Mouse (Mus musculus) heart, postnatal 36 days (tissue): Measurements from ENCODE around the gene Rpl36a-ps1. TPM values are rescaled to one million over a fixed set of nuclear protein-coding genes. Genes with fewer than 3 reads are reported as not detected.
A peak's percentile ranks its signal among the peaks of the same experiment; 100 is the strongest.
"Not testable (repeated sequence)": the region's sequence is repeated elsewhere in the genome, so short reads cannot be mapped to it uniquely, and the experiment has no call there.

Source experiments
- DNase-seq, 2 experiments: peaks; one replicate each; pipeline ENCODE4 v3.0.0; 2021 to 2022
- intact Hi-C: fragments of 180-260 bp; cut with DNase I; formaldehyde crosslinking; loops from one replicate; pipeline ENCODE4 v1.15.1; 2025
- total RNA-seq, 2 experiments: library from RNA; stranded (reverse); gene quantifications; 2 replicates each; pipeline ENCODE4 v1.2.3; 2021

Gene Rpl36a-ps1
- 1 to 10 TPM; 3.3 to 5.6 TPM for total RNA-seq

DNA sequence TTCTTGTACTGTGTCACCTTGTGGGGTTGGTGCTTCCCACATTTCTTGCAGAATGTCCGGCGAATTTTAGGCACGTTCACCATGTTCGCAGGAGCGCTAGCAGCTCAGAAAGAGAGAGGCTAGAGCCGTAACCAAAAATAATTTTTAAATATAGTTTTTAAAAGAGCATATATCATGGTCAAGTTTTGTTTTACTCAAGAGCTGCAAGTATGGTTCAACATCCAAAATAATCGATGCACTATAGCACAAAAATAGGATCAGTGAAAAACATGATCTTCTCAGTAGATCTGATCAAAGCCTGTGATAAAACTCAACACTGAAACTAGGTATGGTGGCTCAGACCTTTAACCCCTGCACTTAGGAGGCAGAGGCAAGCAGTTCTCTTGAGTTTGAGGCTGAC lies at the start of gene Rpl36a-ps1:
Rpl36a-ps1 (minus strand) TSS at position 101 of the 400 bp plus-strand sequence.
- no peak for DNase-seq
- intact Hi-C loops: no loop called here

DNA sequence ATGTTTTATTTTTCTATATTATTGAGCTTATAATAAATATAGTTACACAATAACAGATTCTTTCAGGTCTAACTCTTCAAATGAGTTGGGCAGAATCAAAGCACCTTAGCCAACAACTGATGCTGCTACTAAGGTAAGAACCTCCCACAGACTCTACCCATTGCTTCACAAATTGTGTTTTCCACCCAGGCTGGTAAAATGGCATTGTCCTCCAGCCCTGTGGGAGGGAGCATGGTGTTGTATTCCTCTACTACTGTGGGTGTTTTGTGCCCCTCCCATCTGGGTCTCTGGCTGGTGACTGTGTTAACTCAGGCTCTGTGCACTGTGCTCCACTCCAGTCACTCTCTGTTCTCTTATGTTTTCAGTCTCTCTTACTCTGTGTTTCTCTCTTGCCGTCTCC lies 49.4 kb upstream of the Rpl36a-ps1 start:
- intact Hi-C loops: no loop called here
- DNase-seq: no peak

DNA sequence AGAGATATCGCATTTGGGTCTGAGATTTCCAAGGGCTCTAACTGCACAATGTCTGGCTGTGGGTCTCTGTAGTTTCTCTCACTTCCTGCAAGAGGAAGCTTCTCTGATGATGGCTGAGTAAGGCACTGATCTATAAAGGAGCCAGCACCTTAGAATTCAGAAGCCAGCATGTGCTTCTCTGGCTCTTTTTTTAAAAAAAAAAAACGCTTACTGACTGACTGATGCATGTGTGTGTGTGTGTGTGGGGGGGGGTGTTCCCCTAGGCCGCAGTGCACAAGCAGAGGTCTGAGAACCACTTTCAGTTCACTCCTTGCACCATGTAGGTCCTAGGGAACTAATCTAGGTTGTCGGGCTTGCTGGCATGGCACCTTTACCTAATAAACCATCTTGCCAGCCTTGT lies 47.3 kb upstream of the Rpl36a-ps1 start:
- DNase-seq: no peak
- intact Hi-C loops: no loop called here

DNA sequence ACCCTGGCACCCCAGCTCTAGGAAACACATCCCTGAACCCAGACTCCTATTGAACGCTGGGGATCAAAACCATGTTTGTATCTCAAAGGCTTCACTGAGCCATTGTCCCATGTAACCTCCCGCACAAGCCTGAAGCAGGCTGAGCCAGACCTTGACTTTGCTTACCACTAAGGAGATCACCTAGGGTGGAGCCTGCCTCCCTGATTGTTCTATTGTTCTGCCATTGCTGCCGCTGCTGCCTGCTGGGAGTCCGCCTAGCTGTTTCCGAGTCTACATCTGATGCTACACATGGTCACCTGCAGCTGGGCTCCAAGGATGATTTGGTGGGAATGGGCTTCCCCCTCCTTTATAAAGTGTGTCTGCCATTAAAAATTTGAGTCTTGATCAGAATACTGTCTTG lies 45.2 kb upstream of the Rpl36a-ps1 start:
- intact Hi-C loops, DNase-seq: not testable (repeated sequence)

DNA sequence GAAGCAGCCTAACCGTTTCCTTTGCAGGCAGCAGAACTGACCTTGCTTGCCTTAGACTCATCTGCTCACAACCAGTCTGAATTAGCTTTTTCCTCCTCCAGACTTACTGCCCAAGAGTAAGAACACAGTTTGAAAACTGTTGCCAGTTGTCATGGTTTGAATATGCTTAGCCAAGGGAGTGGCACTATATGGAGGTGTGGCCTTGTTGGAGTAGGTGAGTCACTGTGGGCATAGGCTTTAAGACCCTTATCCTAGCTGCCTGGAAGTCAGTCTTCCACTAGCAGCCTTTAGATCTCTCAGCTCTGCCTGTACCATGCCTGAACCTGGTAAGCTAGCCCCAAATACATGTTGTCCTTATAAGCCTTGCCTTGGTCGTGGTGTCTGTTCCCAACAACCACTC lies 43.6 kb upstream of the Rpl36a-ps1 start:
- intact Hi-C loops: no loop called here
- DNase-seq: no peak

DNA sequence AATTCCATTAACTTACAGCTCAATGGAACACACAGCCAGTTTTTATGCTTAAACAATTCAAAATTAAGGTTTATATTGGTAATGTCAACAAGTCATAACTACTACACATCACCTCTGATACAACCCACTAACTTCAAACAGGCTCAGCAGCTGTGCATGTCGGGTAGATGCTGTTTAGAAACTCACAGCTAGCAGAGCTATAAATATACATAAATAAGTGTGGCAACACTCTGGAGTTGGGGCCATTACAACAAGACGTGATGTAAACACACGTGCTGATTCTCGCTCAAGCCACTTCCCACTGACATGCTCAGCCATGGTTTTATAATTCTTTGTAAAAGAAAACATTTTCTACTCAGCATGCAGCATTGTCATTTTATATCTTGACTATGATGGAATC lies 41.9 kb upstream of the Rpl36a-ps1 start:
- intact Hi-C loops: no loop called here
- no peak for DNase-seq

DNA sequence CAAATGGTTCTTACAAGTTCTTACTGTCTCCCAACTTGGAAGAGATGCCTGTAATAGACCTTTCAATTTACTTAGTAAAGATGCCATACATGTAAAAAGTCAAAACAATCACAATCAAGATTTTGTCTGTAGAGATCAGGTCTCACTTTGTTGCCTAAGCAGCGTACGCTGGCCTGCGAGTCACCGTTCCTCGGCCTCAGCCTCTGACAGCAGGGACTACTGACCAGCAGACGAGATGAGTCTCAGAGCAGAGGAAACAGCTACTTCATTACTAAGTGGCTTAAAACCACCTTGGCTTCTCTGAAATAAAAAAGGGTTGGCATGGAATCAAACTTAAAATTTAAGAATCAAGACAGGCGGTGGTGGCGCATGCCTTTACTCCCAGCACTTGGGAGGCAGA lies 40.7 kb upstream of the Rpl36a-ps1 start:
- DNase-seq, intact Hi-C loops: not testable (repeated sequence)

DNA sequence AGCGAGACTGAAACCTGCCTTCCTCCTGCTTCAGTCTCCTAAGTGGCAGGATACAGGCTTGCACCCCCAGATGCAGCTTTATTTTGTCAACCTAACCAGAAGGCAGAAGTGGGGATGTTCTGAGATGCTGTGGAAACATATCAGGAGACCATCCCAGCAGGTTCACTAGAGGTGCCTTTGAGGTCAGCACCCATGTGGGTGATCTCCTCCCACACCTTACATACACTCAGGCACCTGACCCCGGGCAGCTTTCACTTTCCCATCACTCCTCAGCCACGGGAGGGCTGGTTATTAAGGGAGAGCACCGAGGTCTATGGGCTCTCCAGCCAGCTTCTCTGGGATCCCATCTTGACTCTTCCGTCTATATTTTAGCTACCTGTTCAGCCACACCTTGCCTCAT lies 38.5 kb upstream of the Rpl36a-ps1 start:
- no peak for DNase-seq
- intact Hi-C loops: no loop called here

DNA sequence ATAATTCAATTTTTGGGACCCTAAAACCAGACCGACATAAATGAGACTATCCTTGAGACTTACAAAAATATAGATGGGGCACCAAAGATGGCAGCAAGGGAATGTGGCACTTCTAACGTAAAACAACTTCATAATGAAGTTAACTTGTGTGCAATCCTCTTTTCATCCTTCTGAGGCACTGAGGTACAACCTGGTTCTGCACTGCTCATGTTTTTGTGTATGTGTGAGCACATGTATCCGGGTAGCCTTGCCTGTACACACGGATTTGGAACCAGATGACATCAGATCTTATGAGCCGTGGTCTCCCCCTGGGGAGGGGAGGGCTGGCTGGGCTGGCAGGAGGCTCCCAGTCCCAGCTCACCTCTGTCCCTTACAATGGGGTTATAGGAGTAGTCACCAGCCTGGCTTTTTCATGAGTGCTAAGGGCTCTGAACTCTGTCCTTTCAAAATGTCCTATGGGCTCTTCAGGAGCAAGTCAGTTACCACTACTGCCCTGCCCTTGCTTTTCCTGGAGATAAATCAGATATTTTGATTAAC lies 37.3 kb upstream of the Rpl36a-ps1 start:
- intact Hi-C loops: no loop called here

DNA sequence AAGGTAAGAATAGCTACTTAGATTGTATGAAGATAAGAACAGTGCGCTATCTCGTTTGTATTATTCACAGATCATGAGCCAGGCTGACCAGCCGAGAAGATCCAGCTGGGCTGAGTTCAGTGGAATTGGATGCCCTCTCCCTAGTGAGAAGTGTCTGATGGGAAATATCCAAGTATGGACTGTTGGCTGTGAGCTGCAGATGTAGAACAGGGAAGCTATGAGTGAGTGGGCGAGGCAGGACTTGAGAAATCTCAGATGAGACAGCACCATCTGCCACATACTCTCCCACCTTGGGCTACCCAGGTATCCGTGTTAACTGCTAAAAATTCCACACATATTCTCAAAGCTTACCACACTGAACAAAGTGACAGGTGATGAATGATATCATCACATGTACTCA lies 35.9 kb upstream of the Rpl36a-ps1 start:
- no peak for DNase-seq
- intact Hi-C loops: loop anchor here (10.0 kb wide), 1 partner anchor 1695 kb away; no protein-coding TSS in a partner anchor

More for the DNA sequence above, 37.3 kb upstream of the Rpl36a-ps1 start:
- no peak for DNase-seq

DNA sequence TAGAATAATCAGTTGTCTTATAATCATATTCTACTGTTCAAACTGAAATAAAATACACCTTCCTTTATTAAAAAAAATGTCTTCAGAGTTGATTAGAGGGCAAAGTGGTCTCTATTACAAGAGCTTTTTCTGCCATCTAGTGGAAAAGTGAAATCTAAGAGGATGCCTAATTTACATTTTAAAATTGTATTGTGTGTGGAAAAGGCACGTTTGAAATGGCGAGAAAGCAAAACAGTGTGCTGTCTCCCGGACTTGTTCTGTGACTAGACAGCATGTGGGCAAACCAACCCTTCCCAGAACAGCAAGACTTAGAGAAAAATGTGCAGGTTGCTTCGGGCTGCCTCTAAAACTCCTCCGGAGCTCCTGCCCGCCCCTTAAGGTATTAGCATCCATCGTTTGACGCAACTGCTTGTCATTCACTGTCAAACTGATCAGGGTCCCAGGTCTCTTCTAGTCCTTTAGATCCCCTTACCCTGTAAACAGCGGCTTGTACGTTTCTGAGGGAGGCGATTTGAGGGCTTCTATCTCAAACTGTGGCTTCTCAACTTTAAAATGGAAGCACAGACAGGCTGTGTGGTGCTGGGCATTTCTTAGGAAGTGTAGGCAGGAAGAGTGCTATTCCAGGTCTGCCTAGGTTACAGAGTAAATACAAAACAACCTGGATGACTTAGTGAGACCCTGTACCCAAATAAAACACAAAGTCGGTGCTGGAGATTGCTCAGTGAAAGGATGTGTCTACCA lies 28.4 kb upstream of the Rpl36a-ps1 start:
- no peak for DNase-seq
- intact Hi-C loops: loop anchor here (5.0 to 10.0 kb wide), 2 partner anchors 1465 to 1688 kb away; no protein-coding TSS in a partner anchor

DNA sequence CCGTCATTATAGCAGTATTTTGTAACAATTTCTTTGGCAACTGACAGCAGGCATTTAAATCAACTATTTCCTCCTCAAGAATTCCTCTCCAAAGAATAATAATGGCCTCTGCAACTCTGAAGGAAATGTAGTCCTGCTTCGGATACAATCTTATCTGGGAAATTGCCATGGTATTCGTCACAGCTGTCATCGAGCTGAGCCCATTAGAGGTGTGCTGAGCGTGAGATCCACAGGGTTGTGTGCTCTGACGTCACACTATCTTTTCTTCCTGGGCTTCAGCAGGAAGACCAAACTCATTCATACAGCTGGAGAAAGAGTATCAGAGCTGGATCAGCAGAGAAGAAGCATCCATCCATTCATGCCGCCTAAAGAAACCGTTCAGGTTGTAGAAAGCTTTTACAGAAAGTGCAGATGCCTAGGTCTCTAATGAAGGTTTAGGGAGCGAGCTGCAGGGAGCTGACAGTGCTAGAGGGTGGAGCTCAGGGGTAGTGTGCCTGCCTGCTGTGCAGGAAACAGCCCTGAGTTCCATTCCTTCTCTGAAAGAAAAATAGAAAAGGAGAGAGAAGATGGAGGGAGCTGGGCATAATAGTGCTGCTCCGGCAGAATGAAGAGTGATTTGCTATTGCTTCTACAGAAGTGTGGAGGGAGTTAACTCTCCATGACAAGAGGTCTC lies 25.2 kb upstream of the Rpl36a-ps1 start:
- intact Hi-C loops: no loop called here

DNA sequence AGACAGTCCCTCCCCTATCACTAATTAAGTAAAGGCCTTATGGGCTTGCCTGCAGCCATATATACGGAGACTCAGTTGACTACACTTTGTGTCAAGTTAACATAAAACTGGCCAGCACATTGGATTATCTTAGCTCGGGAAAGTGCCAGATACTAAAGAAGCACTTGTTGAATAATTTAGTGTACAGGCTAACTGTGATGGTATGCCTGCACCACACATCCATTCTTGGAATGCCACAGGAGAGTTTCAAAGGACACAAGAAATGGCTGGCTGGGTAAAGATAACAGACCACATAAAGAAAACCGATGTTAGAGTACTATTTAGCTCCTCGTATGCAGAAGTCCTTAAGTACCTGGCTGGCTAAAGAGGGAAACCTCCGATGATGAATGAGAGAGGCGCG lies 24.6 kb upstream of the Rpl36a-ps1 start:
- intact Hi-C loops: no loop called here
- DNase-seq: no peak

More for the DNA sequence above, 25.2 kb upstream of the Rpl36a-ps1 start:
- DNase-seq: no peak

DNA sequence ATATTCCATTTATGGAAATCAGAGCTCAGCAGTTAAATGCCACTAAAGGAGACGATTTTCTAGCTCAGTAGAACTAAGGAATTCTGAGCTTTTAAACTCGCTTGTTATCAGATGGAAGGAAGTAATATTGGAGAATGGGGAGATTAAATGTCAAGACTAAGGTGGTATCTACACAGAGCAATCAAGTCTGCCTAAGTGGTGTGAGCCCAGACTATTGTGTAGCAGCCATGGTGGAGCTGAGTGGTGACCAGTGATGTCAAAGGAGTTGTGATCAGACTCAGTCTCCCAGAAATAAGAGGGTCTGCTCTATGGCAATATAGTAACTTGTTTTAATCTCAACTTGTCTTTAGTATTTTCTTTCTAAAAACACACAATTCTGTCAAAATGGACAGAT lies 16.8 kb upstream of the Rpl36a-ps1 start:
- DNase-seq: no peak

DNA sequence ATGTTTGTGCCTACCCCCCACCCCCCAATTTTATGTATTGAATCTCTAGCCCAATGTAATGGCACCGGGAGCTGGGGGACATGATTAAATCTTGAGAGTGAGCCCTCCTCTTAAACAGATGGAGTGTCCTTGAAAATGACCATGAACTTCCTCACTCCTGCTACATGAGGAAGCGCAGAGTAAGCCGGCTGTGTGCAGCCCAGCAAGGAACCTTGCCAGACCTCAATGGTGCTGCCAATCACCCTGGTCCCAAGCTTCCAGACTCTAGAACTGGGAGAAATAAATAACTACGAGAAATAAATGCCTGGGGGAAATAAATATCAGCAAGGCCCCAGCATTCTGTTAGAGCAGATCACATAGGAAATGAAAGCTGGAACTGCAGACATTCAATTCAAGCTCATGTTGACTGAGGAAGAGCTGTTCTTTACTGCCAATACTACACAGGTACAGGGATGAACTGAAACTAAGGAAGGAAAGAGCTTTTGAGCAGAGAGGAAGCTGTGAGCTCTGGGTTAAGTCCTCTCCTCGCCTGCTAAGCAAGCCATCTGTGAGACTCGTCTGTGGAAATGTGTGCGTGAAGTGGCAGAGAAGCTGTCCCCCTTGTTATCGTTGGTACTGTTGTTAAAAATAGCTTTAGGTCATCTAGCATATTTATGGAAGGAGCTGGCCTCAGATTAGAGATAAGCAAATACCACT lies 16.3 kb upstream of the Rpl36a-ps1 start:
- intact Hi-C loops: loop anchor here (5.0 kb wide), 1 partner anchor 128 kb away; no protein-coding TSS in a partner anchor
- DNase-seq: peak; percentile 19 to 30

More for the DNA sequence above, 16.8 kb upstream of the Rpl36a-ps1 start:
- intact Hi-C loops: loop anchor here (5.0 kb wide), 1 partner anchor 129 kb away; no protein-coding TSS in a partner anchor

DNA sequence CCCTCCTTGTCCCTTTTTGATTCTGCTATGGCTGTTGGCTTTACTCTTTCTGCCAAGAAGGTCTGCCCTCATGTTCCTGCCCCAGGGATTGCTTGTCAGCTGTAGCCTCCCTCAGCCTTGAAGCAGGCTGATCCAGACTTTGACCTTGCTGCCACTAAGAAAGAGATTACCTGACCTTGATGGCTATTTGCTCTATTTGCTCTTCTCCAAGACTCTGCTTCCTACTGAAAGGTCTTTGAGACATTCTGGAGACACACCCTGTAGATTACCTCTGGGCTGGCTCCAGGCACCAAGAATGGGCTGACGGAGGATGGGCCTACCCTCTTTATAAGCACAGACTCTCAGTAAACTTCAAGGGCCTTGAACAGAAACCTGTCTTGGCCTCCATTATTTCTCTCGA lies 1.6 kb downstream of the Rpl36a-ps1 start:
- DNase-seq: no peak
- intact Hi-C loops: no loop called here

DNA sequence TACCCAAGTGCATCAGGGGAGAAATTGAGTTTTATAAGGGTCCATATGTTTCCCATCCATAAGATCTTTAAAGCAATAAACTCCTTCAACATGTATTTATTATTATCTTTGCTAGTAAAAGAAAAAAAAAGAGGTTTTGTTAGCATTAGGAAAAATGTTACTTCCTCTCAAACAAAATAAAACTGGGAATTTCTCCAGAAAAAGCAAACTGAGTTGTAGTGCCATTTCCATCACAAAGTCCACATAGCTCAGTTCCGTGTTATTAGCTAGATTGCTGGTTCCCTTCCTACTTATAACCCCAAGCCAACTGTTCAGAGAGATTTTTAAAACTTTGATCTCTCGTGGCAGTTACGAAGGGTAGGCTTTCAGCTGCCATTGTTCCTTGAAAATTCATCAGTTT lies 3.5 kb downstream of the Rpl36a-ps1 start:
- no peak for DNase-seq
- intact Hi-C loops: no loop called here

DNA sequence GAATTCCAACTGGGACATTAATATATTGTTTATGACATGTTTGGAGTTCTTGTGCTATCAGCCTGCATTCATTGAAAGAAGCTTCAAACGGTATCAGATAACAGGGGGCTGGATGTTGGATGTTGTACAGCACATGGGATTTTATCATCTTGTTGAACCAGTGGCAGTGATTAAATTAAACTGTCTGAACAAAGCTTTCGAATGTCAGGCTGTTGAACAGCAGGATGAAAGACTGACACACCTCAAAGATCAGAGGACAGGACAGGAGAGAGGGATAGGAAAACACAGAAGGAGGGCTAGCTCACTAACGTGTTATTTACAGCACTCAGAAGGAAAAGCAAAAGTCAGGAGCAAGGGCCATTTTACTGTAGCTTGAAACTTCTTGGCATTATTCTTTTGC lies 4.3 kb downstream of the Rpl36a-ps1 start:
- intact Hi-C loops: no loop called here
- DNase-seq: no peak

DNA sequence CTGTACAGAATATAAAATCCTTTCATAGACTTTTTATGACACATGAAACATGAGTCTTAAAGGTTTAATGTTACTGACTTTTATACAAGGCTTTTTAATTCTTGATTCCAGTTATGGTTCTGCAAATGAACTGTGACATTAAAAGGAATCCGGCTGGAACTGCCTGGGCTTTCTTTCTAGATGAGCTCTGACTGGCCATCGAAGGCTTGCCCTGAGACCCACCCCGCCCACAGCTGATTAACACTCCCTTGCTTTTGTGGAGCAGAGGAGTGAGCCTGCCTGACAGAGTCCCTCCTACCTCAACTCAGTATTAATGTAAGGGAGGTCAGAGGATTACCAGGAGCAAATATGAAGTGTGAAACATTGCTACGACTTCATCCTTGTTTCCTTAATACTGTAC lies 22.2 kb downstream of the Rpl36a-ps1 start:
- DNase-seq: no peak
- intact Hi-C loops: no loop called here

DNA sequence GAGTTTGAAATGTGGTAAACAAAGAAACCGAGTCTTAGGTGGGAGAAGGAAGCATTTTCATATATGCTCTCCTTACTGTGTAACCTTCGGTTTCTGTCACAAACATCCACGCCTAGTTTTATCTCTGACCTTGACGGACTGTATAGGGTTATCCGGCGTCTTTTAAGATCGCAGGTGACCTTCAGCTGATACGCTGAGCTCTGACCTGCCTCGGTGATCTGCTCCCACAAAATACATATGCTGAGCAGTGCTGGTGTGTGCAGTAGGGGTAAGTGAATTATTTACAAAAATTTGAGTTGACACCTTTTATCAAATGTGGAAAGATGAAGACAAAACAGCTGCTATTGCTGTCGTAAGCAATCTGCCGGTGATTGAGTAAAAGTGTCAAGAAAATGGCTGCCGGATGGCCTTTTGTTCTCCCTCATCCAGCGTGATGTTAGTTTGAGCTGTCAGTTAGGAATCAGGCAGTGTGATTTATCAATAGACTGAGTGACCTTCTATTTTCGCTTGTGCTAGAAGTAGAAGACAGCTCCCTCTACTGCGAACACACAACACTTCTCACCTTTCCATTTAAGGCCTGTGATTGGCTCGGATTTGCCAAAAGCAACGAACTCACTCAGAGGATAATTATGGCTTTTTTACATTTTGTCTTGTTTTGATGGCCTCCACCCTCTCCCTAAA lies 35.0 kb downstream of the Rpl36a-ps1 start:
- intact Hi-C loops: loop anchor here (5.0 kb wide), 1 partner anchor 48 kb away; no protein-coding TSS in a partner anchor
- DNase-seq: no peak
